Mouse (Mus musculus) testis, adult 2 months (tissue): ENCODE data around the gene Vrk3.

Experiments
- CTCF ChIP-seq: fragments of 200-500 bp; IDR thresholded peaks from 2 replicates; pipeline ENCODE4 v1.5.1; 2012; ENCODE audit warnings: low read depth, mild to moderate bottlenecking, inconsistent platforms, low read length, moderate library complexity; ENCODE audit not compliant: control insufficient read depth, insufficient read depth, insufficient replicate concordance
- POLR2A ChIP-seq: fragments of 200-500 bp; IDR thresholded peaks from 2 replicates; pipeline ENCODE4 v1.6.1; 2012; ENCODE audit warnings: low read depth, mild to moderate bottlenecking, inconsistent platforms, low read length, moderate library complexity; ENCODE audit not compliant: control insufficient read depth

- TF ChIP-seq CTCF, result no peak
- TF ChIP-seq POLR2A, result no peak
Measured at GRCm38 (mm10) chr7:44724316-44724715, 23.9 kb upstream of the Vrk3 start.
